Mouse (Mus musculus) kidney, adult 11 months (tissue): Measurements from ENCODE around the gene Pla2g7.

ENCODE experiments used
- DNase-seq: peaks from one replicate; pipeline ENCODE4 v3.0.0; 2022

The Pla2g7 gene

GRCm38 (mm10) chr17:43649641-43650436, 81.9 kb downstream of the Pla2g7 start:
- no peak for DNase-seq

- DNase-seq, result no peak
These were observed 83.6 kb downstream of the Pla2g7 start for GRCm38 (mm10) chr17:43651314-43652046.
